Mouse (Mus musculus): ENCODE results near the gene Dock1. TPM values are rescaled to one million over a fixed set of nuclear protein-coding genes. Genes with fewer than 3 reads are reported as not detected.
A peak's percentile ranks its signal among the peaks of the same experiment; 100 is the strongest.

Dock1 gene
- total and polyA plus RNA-seq, 2 experiments from 2014 or later, result 8.0 to 15.2 TPM

DNA sequence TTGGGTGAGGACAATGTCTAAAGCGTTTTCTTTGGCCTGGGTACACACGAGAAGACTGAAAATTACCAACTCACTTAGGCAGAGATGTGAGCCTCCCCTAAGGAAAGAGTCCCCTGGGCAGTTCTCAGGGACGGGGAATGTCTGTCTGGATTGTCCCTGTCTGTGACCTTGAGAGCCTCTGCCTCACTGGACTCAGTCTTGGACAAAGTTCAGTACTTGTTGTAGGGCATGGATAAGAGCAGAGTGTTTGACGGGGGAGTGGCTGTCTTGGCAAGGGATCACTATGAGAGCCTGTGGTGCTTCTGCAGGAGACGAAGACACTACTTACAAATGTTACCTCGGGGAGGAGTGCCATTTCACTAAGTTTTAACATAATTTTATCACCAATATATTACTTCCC is 210.0 kb downstream of the Dock1 start:
- Histone ChIP-seq H3K27ac (no peak overlapping the region), H3K4me2 (ENCODE audit: low read depth, low read length) (no peak overlapping the region), H3K4me1 (ENCODE audit: insufficient read depth, low read length) (no peaks in the 10 kb centered on the region), H3K4me3 (ENCODE audit: low read length) (no peak overlapping the region), H3K36me3 (ENCODE audit: insufficient read depth, low read length) (no peaks in the 10 kb centered on the region), H3K9ac (replicated peaks; ENCODE audit: low read length) (no peak overlapping the region), H3K9me3 (ENCODE audit: low read length) (no peaks in the 10 kb centered on the region), H3K27me3 (ENCODE audit: insufficient read depth, low read length) (no peaks in the 10 kb centered on the region)
- DNase-seq (ENCODE audit: low spot score), result no peak
- ATAC-seq, result no peak
- WGBS, result 43% methylated on average over 6 of the region's 6 CpGs
- no peak for TF ChIP-seq CTCF (IDR thresholded peaks at IDR 0.05; ENCODE audit: low read depth)

GRCm38 (mm10) chr7:134883516-134883915 is 213.1 kb downstream of the Dock1 start:
- 56% methylated on average over 6 of the region's 6 CpGs for WGBS
- Histone ChIP-seq H3K9me3 (ENCODE audit: low read length) (no peaks in the 10 kb centered on the region), H3K36me3 (ENCODE audit: insufficient read depth, low read length) (no peaks in the 10 kb centered on the region; the same call in 1 of the 2 replicates), H3K4me3 (ENCODE audit: low read length) (no peak overlapping the region), H3K4me2 (ENCODE audit: low read depth, low read length) (no peak overlapping the region), H3K27me3 (ENCODE audit: insufficient read depth, low read length) (no peaks in the 10 kb centered on the region), H3K4me1 (ENCODE audit: insufficient read depth, low read length) (no peaks in the 10 kb centered on the region), H3K9ac (replicated peaks; ENCODE audit: low read length) (no peak overlapping the region), H3K27ac (no peak overlapping the region)
- no peak for ATAC-seq
- peak; percentile 30 for DNase-seq (ENCODE audit: low spot score)
- no peak for TF ChIP-seq CTCF (IDR thresholded peaks at IDR 0.05; ENCODE audit: low read depth)

DNA sequence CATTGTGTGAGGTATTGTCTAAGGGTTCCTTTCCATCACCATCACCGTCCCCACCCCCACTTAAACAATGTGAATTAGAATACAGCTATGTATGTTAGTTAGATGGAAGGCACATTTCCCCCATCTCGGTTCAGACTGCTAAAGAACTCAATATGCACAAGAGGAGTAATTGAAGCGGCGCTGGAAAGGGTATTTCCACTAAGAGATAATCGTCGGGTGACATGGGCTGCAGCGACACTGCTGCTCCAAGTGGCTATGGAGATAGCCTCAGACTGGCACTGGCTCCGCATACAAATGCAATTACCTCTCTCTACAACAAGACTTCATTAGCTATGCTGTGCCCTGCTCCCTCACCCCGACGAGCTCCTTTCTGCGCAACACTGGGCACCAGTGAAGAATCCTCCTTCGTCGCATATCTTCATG is 222.0 kb downstream of the Dock1 start:
- H3K9me3 ChIP-seq (ENCODE audit: low read length), result no peaks in the 10 kb centered on the region
- H3K9ac ChIP-seq (replicated peaks; ENCODE audit: low read length), result no peak overlapping the region
- no peaks in the 10 kb centered on the region for H3K27me3 ChIP-seq (ENCODE audit: insufficient read depth, low read length)
- no peak overlapping the region for H3K4me2 ChIP-seq (ENCODE audit: low read depth, low read length)
- no peaks in the 10 kb centered on the region for H3K36me3 ChIP-seq (ENCODE audit: insufficient read depth, low read length)
- 0 out of 2 replicates have a peak, but pooled peaks have one; percentile 7 for TF ChIP-seq CTCF (IDR thresholded peaks at IDR 0.05; ENCODE audit: low read depth)
- 60% methylated on average over 13 of the region's 13 CpGs for WGBS
- peak; percentile 44 for DNase-seq (ENCODE audit: low spot score)
- no peak for ATAC-seq
- no peak overlapping the region for H3K4me3 ChIP-seq (ENCODE audit: low read length)
- H3K27ac ChIP-seq, result no peak overlapping the region
- no peaks in the 10 kb centered on the region for H3K4me1 ChIP-seq (ENCODE audit: insufficient read depth, low read length)

DNA sequence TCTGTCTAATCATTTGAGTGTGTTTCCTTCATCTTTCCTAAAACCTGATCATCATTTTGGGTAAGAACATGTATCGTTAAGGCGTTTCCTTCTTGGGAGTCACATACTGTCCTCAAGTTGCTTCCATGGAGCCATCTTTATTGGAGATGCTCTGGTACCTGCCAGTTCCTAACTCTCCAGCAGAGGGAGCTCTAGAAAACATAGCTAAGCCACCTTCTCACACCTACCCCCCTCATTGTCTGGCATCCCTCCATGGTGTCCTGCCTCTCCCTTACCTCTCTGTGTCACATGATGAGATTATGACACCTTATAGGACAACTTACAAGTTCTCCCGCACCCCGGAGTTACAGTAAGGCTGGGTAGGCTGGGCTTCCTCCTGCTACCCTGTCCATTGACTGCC is 222.5 kb downstream of the Dock1 start:
- no peak overlapping the region for H3K4me3 ChIP-seq (ENCODE audit: low read length)
- no peak overlapping the region for H3K9ac ChIP-seq (replicated peaks; ENCODE audit: low read length)
- no peak overlapping the region for H3K27ac ChIP-seq
- ATAC-seq (no peak), DNase-seq (ENCODE audit: low spot score) (no peak)
- H3K9me3 ChIP-seq (ENCODE audit: low read length), result no peaks in the 10 kb centered on the region
- no peaks in the 10 kb centered on the region for H3K4me1 ChIP-seq (ENCODE audit: insufficient read depth, low read length)
- H3K36me3 ChIP-seq (ENCODE audit: insufficient read depth, low read length), result no peaks in the 10 kb centered on the region
- no peaks in the 10 kb centered on the region for H3K27me3 ChIP-seq (ENCODE audit: insufficient read depth, low read length)
- WGBS, result 95% methylated on average over 4 of the region's 4 CpGs
- H3K4me2 ChIP-seq (ENCODE audit: low read depth, low read length), result no peak overlapping the region
- TF ChIP-seq CTCF (IDR thresholded peaks at IDR 0.05; ENCODE audit: low read depth), result peak; percentile 56

- Histone ChIP-seq H3K4me2 (ENCODE audit: low read depth, low read length) (no peak overlapping the region), H3K27ac (no peak overlapping the region), H3K9me3 (ENCODE audit: low read length) (no peaks in the 10 kb centered on the region), H3K27me3 (ENCODE audit: insufficient read depth, low read length) (no peaks in the 10 kb centered on the region), H3K4me1 (ENCODE audit: insufficient read depth, low read length) (no peaks in the 10 kb centered on the region), H3K9ac (replicated peaks; ENCODE audit: low read length) (no peak overlapping the region), H3K36me3 (ENCODE audit: insufficient read depth, low read length) (no peaks in the 10 kb centered on the region; the same call in 1 of the 2 replicates), H3K4me3 (ENCODE audit: low read length) (no peak overlapping the region)
- DNase-seq (ENCODE audit: low spot score), result no peak
- TF ChIP-seq CTCF (IDR thresholded peaks at IDR 0.05; ENCODE audit: low read depth), result no peak
- 56% methylated on average over 2 of the region's 2 CpGs for WGBS
- ATAC-seq, result no peak
Measured at GRCm38 (mm10) chr7:134894604-134895003, 224.2 kb downstream of the Dock1 start.

DNA sequence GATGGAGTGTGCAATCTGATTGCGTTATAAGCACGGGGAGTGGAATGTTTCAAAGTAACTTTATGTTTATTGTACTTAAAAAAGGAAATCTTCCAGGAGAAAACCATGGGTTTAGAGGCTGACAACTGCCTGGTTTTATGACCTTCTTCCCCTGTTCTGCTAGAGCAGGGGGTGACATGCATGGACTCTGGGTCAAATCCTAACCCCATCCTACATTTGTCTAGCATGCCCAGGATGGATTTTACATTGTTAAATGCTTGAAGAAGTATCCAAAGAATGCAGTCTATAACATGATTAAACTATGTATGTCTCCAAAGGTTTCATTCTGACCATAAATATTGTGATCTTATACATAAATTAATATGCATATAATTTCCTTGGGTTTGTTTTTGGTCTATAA is 229.0 kb downstream of the Dock1 start:
- Histone ChIP-seq H3K4me3 (ENCODE audit: low read length) (no peak overlapping the region), H3K4me2 (ENCODE audit: low read depth, low read length) (no peak overlapping the region), H3K9ac (replicated peaks; ENCODE audit: low read length) (no peak overlapping the region), H3K9me3 (ENCODE audit: low read length) (no peaks in the 10 kb centered on the region), H3K36me3 (ENCODE audit: insufficient read depth, low read length) (no peaks in the 10 kb centered on the region; the same call in 1 of the 2 replicates), H3K27ac (no peak overlapping the region), H3K27me3 (ENCODE audit: insufficient read depth, low read length) (no peaks in the 10 kb centered on the region), H3K4me1 (ENCODE audit: insufficient read depth, low read length) (no peaks in the 10 kb centered on the region)
- no peak for TF ChIP-seq CTCF (IDR thresholded peaks at IDR 0.05; ENCODE audit: low read depth)
- DNase-seq (ENCODE audit: low spot score) (no peak), ATAC-seq (no peak)
- 91% methylated on average over 2 of the region's 2 CpGs for WGBS

DNA sequence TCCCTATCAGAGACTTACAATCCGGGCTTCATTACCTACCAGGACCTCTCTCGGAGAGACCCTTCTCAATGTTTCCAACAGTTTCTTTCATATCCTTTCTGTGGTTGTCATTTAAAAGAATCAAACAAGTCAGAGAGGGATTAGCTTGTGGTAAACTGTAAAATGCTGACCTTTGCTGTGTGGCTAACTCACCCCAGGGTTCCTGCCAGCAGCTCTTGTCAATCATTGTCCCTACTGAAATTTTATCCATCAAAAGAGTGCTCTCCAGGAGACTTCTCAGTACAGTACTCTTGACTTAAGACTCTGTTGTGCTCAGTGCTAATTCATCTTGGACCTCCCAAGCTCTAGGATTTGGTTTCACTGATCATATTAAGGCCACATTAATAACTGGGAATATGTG is 231.5 kb downstream of the Dock1 start:
- no peaks in the 10 kb centered on the region for H3K27me3 ChIP-seq (ENCODE audit: insufficient read depth, low read length)
- H3K27ac ChIP-seq, result no peak overlapping the region
- no peak overlapping the region for H3K9ac ChIP-seq (replicated peaks; ENCODE audit: low read length)
- WGBS, result 73% methylated on average over 2 of the region's 2 CpGs
- no peak for TF ChIP-seq CTCF (IDR thresholded peaks at IDR 0.05; ENCODE audit: low read depth)
- no peak for ATAC-seq
- no peak for DNase-seq (ENCODE audit: low spot score)
- no peak overlapping the region for H3K4me2 ChIP-seq (ENCODE audit: low read depth, low read length)
- H3K9me3 ChIP-seq (ENCODE audit: low read length), result no peaks in the 10 kb centered on the region
- H3K4me1 ChIP-seq (ENCODE audit: insufficient read depth, low read length), result no peaks in the 10 kb centered on the region
- H3K36me3 ChIP-seq (ENCODE audit: insufficient read depth, low read length), result no peaks in the 10 kb centered on the region; the same call in 1 of the 2 replicates
- H3K4me3 ChIP-seq (ENCODE audit: low read length), result no peak overlapping the region

Measured in hindbrain, postnatal 0 days (tissue).